Mouse (Mus musculus): ENCODE data around the gene Fam193b. TPM values are rescaled to one million over a fixed set of nuclear protein-coding genes. Genes with fewer than 3 reads are reported as not detected.
"Not testable (repeated sequence)": the region's sequence is repeated elsewhere in the genome, so short reads cannot be mapped to it uniquely, and the experiment has no call there.

Gene Fam193b
- polyA plus RNA-seq (2017; shearing (Covaris generic)), result 10 to 100 TPM; 16.4 to 40.7 (median 37.3) TPM

GRCm38 (mm10) chr13:55571027-55571751 is at the start of gene Fam193b:
TSS of gene Fam193b (minus strand) at chr13:55571120.
- ATAC-seq, result peak; percentile 90

DNA sequence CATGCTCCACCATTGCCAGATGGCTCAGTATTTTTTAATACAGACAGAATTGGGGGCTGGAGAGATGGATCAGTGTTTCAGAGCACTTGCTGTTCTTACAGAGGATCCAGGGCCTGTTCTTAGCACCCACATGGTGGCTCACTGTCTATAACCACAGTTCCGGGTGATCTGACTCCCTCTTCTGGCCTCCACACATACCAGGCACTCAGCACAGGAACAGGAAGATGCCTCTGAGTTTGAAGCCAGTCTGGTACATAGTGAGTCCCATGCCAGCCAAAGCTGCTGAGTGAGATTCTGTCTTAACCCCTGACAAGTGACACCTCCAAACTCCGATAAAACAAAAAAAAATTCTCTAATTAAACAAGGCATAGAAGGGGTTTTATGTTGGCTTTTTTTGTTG is 49.4 kb upstream of the Fam193b start:
- no peak for ATAC-seq

GRCm38 (mm10) chr13:55619328-55619727 is 48.4 kb upstream of the Fam193b start:
- no peak for ATAC-seq

DNA sequence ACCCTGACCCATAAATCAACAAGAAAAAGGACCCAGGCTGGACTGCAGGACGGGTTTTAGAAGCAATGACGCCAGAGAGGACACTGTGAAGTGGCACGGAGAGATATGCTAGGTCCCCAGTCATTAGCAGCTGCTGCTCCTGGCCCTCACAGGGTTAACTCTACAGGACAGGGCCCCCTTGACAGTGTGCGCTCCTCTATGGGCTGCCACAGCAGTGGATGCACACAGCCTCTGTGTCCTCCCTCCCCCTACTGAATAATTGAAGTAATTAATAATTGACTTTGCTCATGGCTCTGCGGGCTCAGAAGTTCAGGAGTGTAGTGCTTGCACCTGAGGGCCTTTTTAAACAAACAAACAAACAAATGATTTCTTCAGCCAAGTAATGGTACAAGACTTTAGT is 42.6 kb upstream of the Fam193b start:
- no peak for ATAC-seq

- no peak for ATAC-seq
These were observed 41.1 kb upstream of the Fam193b start for GRCm38 (mm10) chr13:55611996-55612395.

GRCm38 (mm10) chr13:55607624-55608006 is 36.7 kb upstream of the Fam193b start:
- ATAC-seq, result no peak

DNA sequence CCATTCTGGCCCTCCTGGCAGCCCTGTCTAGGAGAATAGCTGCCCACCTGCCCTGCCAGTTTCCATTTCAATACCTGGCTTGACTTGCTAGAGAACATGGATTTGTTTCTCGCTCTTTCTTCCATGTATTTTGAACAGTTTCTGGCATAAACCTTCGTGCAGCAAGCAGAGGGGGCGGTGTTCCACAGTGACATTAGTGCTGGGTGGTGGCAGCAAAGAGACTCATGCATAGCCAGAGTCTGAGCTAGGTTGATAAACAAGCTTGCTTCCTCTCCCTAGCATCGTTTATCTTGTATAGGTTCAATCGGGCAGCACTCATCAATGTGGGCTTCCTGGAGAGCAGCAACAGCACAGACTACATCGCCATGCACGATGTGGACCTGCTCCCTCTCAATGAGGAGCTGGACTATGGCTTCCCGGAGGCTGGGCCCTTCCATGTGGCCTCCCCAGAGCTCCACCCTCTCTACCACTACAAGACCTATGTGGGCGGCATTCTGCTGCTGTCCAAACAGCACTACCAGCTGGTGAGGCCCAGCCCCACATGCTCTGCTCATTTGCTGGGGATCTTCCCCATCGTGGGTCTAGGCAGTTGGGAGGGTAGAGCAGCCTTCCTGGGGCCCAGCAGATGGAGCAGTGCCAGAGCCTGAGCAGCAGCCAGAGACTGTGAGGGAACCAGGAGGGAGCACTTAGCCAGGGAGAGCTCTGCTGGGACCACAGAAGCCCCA is 36.1 kb upstream of the Fam193b start:
- no peak for ATAC-seq

- ATAC-seq, result no peak
These were observed 33.7 kb upstream of the Fam193b start for GRCm38 (mm10) chr13:55604606-55605005.

- ATAC-seq, result peak; percentile 51
These were observed 30.7 kb upstream of the Fam193b start for GRCm38 (mm10) chr13:55601611-55602010.

- ATAC-seq, result peak; percentile 79
These were observed 29.7 kb upstream of the Fam193b start for GRCm38 (mm10) chr13:55600657-55601056.

GRCm38 (mm10) chr13:55599566-55600540 is 28.9 kb upstream of the Fam193b start, which contains the start of gene B4galt7:
TSS of gene B4galt7 (plus strand) at chr13:55599896.
- ATAC-seq, result peak; percentile 51

DNA sequence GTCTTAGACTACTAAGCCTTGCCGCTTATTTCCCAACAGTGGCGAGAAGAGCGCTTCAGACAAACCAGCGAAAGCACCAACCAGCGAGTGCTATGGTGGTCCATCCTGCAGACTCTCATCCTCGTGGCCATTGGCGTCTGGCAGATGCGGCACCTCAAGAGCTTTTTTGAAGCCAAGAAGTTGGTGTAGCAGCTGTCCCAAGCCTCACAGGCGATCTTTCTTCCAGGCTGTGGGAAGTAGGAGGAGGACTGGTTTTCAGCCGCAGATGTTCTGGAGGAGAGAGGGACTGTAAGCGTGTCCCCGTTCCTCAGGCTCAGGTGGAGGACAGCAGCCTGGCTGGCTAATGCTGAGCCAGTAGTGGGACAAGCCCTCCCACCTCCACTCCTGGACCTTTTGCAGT is 25.9 kb upstream of the Fam193b start:
- ATAC-seq, result no peak

DNA sequence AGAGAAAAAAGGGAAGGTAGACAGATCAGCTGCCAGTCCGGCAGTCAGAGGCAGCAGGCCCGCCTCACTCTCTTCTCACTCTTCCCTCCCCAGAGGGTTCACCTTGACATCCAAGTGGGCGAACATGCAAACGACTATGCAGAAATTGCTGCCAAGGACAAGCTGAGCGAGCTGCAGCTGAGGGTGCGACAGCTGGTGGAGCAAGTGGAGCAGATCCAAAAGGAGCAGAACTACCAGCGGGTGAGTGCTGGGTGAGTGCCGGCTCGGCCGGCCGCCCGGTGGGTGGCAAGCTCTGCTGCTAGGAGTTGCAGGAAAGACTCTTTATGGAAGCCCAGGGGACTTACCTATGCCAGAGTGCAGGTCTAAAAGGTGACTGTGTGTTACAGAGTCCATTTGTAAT is 24.5 kb upstream of the Fam193b start:
- ATAC-seq, result no peak

- peak; percentile 22 for ATAC-seq
These were observed 22.4 kb upstream of the Fam193b start for GRCm38 (mm10) chr13:55593254-55593747.

- peak; percentile 96 for ATAC-seq
These were observed 21.8 kb upstream of the Fam193b start for GRCm38 (mm10) chr13:55592512-55593253.

- ATAC-seq, result no peak
These were observed 21.1 kb upstream of the Fam193b start for GRCm38 (mm10) chr13:55591961-55592490.

DNA sequence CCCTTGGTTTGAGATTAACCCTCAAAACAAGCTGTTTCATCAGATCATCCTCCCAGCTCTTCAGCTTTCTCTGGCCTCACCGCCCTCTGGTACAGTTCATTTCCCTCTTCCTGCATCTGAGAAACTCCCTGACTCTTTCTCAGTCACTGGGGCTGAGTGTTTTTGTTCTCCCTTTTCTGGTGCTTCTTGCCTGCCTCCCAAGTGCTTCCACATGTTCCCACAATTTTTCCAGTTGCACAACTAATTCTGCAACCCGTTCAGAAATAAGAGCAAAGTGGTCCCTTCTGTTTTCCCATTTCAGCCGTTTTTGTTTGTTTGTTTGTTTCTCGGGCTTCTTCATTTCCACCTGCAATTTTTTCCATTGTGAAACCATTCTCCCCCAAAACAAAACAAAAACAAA is 7.2 kb upstream of the Fam193b start:
- ATAC-seq, result no peak

DNA sequence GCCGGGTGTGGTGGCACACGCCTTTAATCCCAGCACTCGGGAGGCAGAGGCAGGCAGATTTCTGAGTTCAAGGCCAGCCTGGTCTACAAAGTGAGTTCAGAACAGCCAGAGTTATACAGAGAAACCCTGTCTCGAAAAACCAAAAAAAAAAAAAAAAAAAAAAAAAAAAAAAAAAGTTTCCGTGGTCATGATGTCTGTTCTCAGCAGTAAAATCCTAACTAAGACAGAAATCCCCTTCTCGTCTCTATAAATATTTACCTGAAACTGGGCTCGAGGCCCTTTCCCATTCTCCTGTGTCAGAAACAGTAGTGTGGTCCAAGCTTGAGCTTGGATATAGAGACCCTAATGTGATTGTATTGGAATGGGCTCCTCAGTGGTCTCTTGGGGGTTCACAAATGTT is 6.0 kb upstream of the Fam193b start:
- ATAC-seq, result not testable (repeated sequence)

DNA sequence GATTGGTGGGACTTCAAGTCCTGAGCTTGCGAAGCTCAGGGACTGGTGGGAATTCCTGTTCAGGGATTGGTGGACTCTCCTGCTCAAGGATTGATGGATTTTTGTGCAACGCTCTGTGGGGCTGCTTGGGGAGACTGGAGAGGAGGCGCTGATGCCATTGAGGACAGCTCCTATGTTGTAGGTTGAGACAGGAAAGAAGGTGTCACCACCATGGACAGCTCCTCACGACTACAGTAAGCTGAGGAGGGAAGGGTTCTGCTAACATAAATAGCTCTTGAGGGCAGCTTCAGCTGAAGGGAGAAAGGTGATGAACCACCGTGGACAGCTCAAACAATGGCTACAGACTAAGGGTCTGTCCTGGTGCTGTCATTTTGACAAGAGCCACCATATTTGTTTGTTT is 5.0 kb upstream of the Fam193b start:
- ATAC-seq, result no peak

DNA sequence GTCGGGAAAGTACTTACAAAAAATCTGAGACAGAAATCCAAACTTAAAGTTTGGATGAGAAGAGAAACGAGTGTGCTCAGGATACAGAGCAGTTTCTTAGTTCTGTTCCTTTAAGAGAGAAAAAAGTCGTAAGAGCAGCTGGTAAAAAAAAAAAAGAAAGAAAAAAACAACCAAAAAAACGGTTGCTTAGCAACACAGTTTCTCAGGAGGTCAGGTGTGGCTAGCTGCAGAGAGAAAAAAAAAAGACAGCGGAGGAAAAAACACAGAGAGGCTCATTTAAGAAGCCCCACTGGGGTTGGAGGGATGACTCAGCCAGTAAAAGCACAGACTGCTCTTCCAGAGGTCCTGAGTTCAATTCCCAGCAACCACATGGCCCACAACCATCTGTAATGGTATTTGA is 3.4 kb upstream of the Fam193b start:
- ATAC-seq, result no peak

DNA sequence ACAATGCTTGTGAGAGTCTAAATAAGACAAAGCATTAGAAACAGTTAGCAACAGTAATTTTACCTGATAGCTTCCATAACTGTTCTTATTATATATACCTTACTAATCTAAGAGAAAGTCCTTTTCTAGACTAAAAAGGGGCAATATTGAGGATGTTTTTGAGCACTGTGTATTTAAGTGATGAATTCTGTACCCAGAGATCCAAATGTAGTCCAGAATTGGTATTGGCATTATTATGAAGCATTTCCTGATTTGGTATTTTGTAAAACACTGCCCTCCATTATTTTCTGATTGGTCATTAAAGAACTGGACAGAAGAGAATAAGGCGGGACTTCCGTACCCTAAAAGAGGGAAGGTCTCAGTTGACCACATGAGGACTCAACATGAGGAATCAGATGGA is 2.5 kb upstream of the Fam193b start, which contains the start of gene Tmed9:
Gene Tmed9 (plus strand): TSS at position 301 of the 400 bp plus-strand sequence.
- no peak for ATAC-seq

GRCm38 (mm10) chr13:55571977-55572376 is 1.1 kb upstream of the Fam193b start:
- ATAC-seq, result no peak
